Mouse (Mus musculus) stomach, postnatal 0 days (tissue): ENCODE data around the gene Vmn1r54.

Experiments
- CTCF ChIP-seq: IDR thresholded peaks from 2 replicates; pipeline ENCODE4 v1.5.1; 2016; ENCODE audit warnings: antibody characterized with exemption, low read depth, mild to moderate bottlenecking, moderate library complexity
- EP300 ChIP-seq: optimal IDR thresholded peaks from 2 replicates; pipeline ENCODE3; 2016; ENCODE audit warnings: antibody characterized with exemption

DNA sequence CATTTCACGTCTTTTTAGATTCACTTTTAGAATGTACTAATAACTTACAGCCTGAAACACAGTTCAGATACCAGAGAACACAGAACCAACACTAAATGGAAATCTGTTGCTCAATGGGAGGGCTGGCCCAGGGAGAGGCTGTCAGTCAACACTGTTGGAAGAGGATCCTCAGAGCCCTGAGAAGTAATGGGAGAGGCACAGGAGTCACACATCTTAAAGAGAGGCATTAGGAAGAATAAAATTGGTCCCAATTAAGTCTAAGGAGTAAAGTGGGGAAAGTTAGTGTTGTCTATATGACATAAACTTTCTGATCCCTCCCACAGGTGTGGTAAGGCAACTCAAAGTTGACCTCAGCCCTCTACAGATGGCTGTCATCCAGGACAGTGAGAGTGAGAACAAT is at the start of gene Vmn1r54:
- TF ChIP-seq CTCF (no peak), EP300 (no peak)
